Mouse (Mus musculus): ENCODE data around the gene Gm3880.
"Not testable (repeated sequence)": the region's sequence is repeated elsewhere in the genome, so short reads cannot be mapped to it uniquely, and the experiment has no call there.

Gene Gm3880
- long read RNA-seq, experiment 1: 0 reads
- long read RNA-seq, experiment 2: 0 reads

GRCm38 (mm10) chrX:102686872-102687271, at the start of gene Gm3880:
Gm3880 (minus strand) TSS chrX:102686972.
- intact Hi-C loops (cut with DNase I): not testable (repeated sequence)

- intact Hi-C loops (cut with DNase I): not testable (repeated sequence)
Observed at GRCm38 (mm10) chrX:102724226-102724625, 37.5 kb upstream of the Gm3880 start.

- intact Hi-C loops (cut with DNase I): not testable (repeated sequence)
Observed at GRCm38 (mm10) chrX:102707535-102707934, 20.8 kb upstream of the Gm3880 start, which contains the start of the genes Gm9112 and Dmrtc1b. Gm9112 (minus strand) TSS chrX:102707635. Dmrtc1b (plus strand) TSS chrX:102707865.

GRCm38 (mm10) chrX:102700636-102701035, 13.9 kb upstream of the Gm3880 start:
- intact Hi-C loops (cut with DNase I): not testable (repeated sequence)

GRCm38 (mm10) chrX:102689252-102689651, 2.5 kb upstream of the Gm3880 start:
- intact Hi-C loops (cut with DNase I): not testable (repeated sequence)

- intact Hi-C loops (cut with DNase I): not testable (repeated sequence)
Observed at GRCm38 (mm10) chrX:102684706-102685105, 2.1 kb downstream of the Gm3880 start.

- intact Hi-C loops (cut with DNase I): no loop called here
Observed at GRCm38 (mm10) chrX:102666641-102667040, 20.1 kb downstream of the Gm3880 start.

- intact Hi-C loops (cut with DNase I): no loop called here
Observed at GRCm38 (mm10) chrX:102660712-102661111, 26.1 kb downstream of the Gm3880 start.

GRCm38 (mm10) chrX:102645691-102646090, 41.1 kb downstream of the Gm3880 start:
- intact Hi-C loops (cut with DNase I): no loop called here

- intact Hi-C loops (cut with DNase I): no loop called here
Observed at GRCm38 (mm10) chrX:102645146-102645545, 41.6 kb downstream of the Gm3880 start.

- intact Hi-C loops (cut with DNase I): no loop called here
Observed at GRCm38 (mm10) chrX:102644573-102644951, 42.2 kb downstream of the Gm3880 start.

- intact Hi-C loops (cut with DNase I): no loop called here
Observed at GRCm38 (mm10) chrX:102643823-102644572, 42.8 kb downstream of the Gm3880 start, which contains the start of gene Phka1. Phka1 (minus strand) TSS chrX:102644246.
